9 mouse cellular contexts compared by ENCODE assay signal in the genomic region with DNA sequence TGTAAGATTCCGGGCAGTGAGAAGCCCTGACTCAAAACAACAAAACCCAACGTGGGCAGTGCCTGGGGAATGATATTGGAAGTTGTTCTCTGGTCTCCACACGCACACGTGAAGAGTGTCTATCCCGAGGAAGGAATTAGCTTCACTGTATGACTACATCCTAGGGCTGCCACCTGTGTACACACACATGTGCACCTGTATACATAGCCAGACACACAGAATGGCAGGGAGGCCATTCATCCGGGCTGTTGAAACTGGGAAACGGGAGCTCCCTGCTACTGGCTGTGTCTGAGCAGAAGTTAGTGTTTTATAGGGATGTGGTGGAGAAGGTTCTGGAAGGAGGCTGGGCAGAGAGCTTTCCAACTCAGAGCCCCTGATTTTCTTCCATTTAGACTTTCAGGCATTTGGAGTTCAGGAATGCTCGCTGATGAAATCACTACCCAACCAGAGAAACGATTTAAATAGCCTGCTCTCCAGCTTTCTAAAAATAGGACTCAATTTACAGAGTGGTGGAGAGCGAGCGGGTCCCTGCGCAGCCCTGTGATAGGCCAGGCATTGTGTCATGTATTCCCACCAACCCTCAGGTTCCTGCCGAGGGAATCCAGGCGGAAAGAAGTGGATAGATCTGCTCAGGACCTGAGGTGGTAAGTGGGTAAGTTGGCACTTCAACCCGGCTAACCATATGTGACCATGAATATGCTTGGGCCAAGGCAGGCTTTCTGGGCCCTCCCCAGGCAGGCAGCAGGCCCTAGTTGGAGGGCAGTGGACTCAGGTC. TPM values are rescaled to one million over a fixed set of nuclear protein-coding genes. Genes with fewer than 3 reads are reported as not detected.
DNase-seq lines count a peak whose midpoint lies in the region; ATAC-seq lines count a peak whose summit lies in the region.
"Had no signal": no experiment of that assay in that cellular context is flagged by ENCODE, and none has a peak within 500 bp of the region (broad histone marks: within the 10 kb centered on the region; RNA-seq: fewer than 3 reads in every experiment).

No protein-coding gene starts in this region.

- peaks cover 34% of the 10 kb centered on the region for H3K4me1 ChIP-seq in heart, embryonic 13.5 days
- H3K4me1 ChIP-seq in limb, embryonic 15.5 days, result peaks cover 25% of the 10 kb centered on the region
- H3K4me1 ChIP-seq in liver, embryonic 12.5 days, result no peaks in the 10 kb centered on the region

- H3K4me2 ChIP-seq in heart, embryonic 13.5 days, result peak overlapping the region; percentile 45
- 0 out of 2 replicates have a peak overlapping the region, but pooled peaks have one; percentile 7 for H3K4me2 ChIP-seq in limb, embryonic 15.5 days
- no peak overlapping the region for H3K4me2 ChIP-seq in liver, embryonic 12.5 days

- peak overlapping the region; percentile 65 for H3K9ac ChIP-seq in heart, embryonic 13.5 days
- 0 out of 2 replicates have a peak overlapping the region, but pooled peaks have one; percentile 14 for H3K9ac ChIP-seq in limb, embryonic 15.5 days
- H3K9ac ChIP-seq in liver, embryonic 12.5 days, result no peak overlapping the region

- peaks cover 3% of the 10 kb centered on the region; the same call in 1 of the 2 replicates for H3K36me3 ChIP-seq in heart, embryonic 13.5 days
- no peaks in the 10 kb centered on the region for H3K36me3 ChIP-seq in limb, embryonic 15.5 days
- H3K36me3 ChIP-seq in liver, embryonic 12.5 days, result no peaks in the 10 kb centered on the region

- 43% methylated on average over 15 of the region's 15 CpGs for WGBS in heart, embryonic 13.5 days
- 50% methylated on average over 15 of the region's 15 CpGs for WGBS in limb, embryonic 15.5 days
- WGBS in liver, embryonic 12.5 days (ENCODE audit: insufficient replicate concordance), result 68% methylated on average over 15 of the region's 15 CpGs

- peak overlapping the region; percentile 99 for H3K27ac ChIP-seq in heart, embryonic 13.5 days (replicated peaks)
- H3K27ac ChIP-seq in limb, embryonic 15.5 days, result peak overlapping the region; percentile 88
- H3K27ac ChIP-seq in liver, embryonic 12.5 days, result no peak overlapping the region

- H3K27me3 ChIP-seq in heart, embryonic 13.5 days (replicated peaks), result no peaks in the 10 kb centered on the region
- no peaks in the 10 kb centered on the region for H3K27me3 ChIP-seq in limb, embryonic 15.5 days
- no peaks in the 10 kb centered on the region for H3K27me3 ChIP-seq in liver, embryonic 12.5 days (replicated peaks)

- ATAC-seq in frontal cortex, adult (ENCODE audit: low TSS enrichment), result peak; percentile 62; the same call in 1 of the 2 replicates
- ATAC-seq in heart, embryonic 13.5 days (ENCODE audit: extremely low read depth, insufficient number of reproducible peaks, low FRiP score, low TSS enrichment), result peak; percentile 53; the same call in 1 of the 2 replicates
- peak; percentile 82; the same call in 1 of the 2 replicates for ATAC-seq in limb, embryonic 15.5 days (ENCODE audit: insufficient number of reproducible peaks, low FRiP score, low TSS enrichment, low read depth)
- no peak for ATAC-seq in liver, embryonic 12.5 days

- peaks cover 7% of the 10 kb centered on the region; the same call in 1 of the 2 replicates for H3K9me3 ChIP-seq in heart, embryonic 13.5 days
- H3K9me3 ChIP-seq in limb, embryonic 15.5 days, result no peaks in the 10 kb centered on the region
- H3K9me3 ChIP-seq in liver, embryonic 12.5 days (replicated peaks), result peaks cover 7% of the 10 kb centered on the region; the same call in 1 of the 2 replicates

- DNase-seq in frontal cortex, postnatal 25 days (ENCODE audit: low spot score in 2 of 2), result no peak
- DNase-seq in NIH3T3 (ENCODE audit: low read depth), result peak; percentile 69
- no peak for DNase-seq in ovary, postnatal 10 days (ENCODE audit: low spot score)
- no peak for DNase-seq in layer of hippocampus, adult 18-20 months (ENCODE audit: low spot score in 2 of 2)

- H3K4me3 ChIP-seq in heart, embryonic 13.5 days, result no peak overlapping the region
- H3K4me3 ChIP-seq in limb, embryonic 15.5 days, result no peak overlapping the region
- H3K4me3 ChIP-seq in liver, embryonic 12.5 days, result no peak overlapping the region

RNA-seq across cellular contexts. Expression of gene Meox1, which starts 52.0 kb away (rescaled TPM):
- polyA plus RNA-seq in heart, embryonic 13.5 days (2015; fragmentation: Nextera tagmentation; extraction: Ambion mirVana), result 15.6 and 19.4 TPM in 2 replicates
- 15.8 and 18.6 TPM in 2 replicates for polyA plus RNA-seq in limb, embryonic 15.5 days (2015; fragmentation: Nextera tagmentation; extraction: Ambion mirVana)
- 0.72 and 1.3 TPM in 2 replicates for polyA plus RNA-seq in liver, embryonic 12.5 days (2016; fragmentation: Nextera tagmentation; extraction: Ambion mirVana)
- total RNA-seq in layer of hippocampus, adult 18-20 months (2021), result under 1 TPM; 0.64 to 0.86 TPM
- total RNA-seq: monocyte, adult 5-6 weeks had no signal

RNA-seq across cellular contexts. Expression of gene Etv4, which starts 57.0 kb away (rescaled TPM):
- 8.2 and 9.5 TPM in 2 replicates for polyA plus RNA-seq in heart, embryonic 13.5 days (2015; fragmentation: Nextera tagmentation; extraction: Ambion mirVana)
- polyA plus RNA-seq in limb, embryonic 15.5 days (2015; fragmentation: Nextera tagmentation; extraction: Ambion mirVana), result 10.3 and 10.8 TPM in 2 replicates
- 1.4 and 2.0 TPM in 2 replicates for polyA plus RNA-seq in liver, embryonic 12.5 days (2016; fragmentation: Nextera tagmentation; extraction: Ambion mirVana)
- total RNA-seq in layer of hippocampus, adult 18-20 months (2021), result 10 to 100 TPM in 1 of 2 experiments, 1 to 10 TPM in 1; 9.0 to 10.6 TPM
- total RNA-seq: monocyte, adult 5-6 weeks had no signal
